Mouse (Mus musculus) liver, embryonic 16.5 days (tissue): ENCODE measurements around the gene Uaca. TPM values are rescaled to one million over a fixed set of nuclear protein-coding genes. Genes with fewer than 3 reads are reported as not detected.

ENCODE experiments used
- ATAC-seq: fragments of 200-750 bp; cut with Nextera tagmentation; 2 replicates; pipeline ENCODE4 v1.8.0; 2017; ENCODE audit warnings: low read depth, mild to moderate bottlenecking, moderate number of reproducible peaks, moderate library complexity
- H3K27ac ChIP-seq: fragments of 300-500 bp; sonication (generic); 2 replicates; pipeline ENCODE4 v1.5.1; 2014; ENCODE audit warnings: mild to moderate bottlenecking, low read length
- H3K27me3 ChIP-seq: fragments of 300-500 bp; sonication (generic); 2 replicates; pipeline ENCODE4 v1.6.1; 2014; ENCODE audit warnings: low read depth, low read length, mixed read lengths; ENCODE audit not compliant: control insufficient read depth, insufficient read depth
- H3K36me3 ChIP-seq: fragments of 300-500 bp; sonication (generic); 2 replicates; pipeline ENCODE4 v1.6.1; 2014; ENCODE audit warnings: mild to moderate bottlenecking; ENCODE audit not compliant: control insufficient read depth, insufficient read depth
- H3K4me1 ChIP-seq: fragments of 300-500 bp; sonication (generic); 2 replicates; pipeline ENCODE4 v1.6.1; 2014; ENCODE audit warnings: low read depth, low read length, mixed read lengths; ENCODE audit not compliant: control insufficient read depth
- H3K4me2 ChIP-seq: fragments of 300-500 bp; sonication (generic); 2 replicates; pipeline ENCODE4 v1.6.1; 2014; ENCODE audit warnings: low read depth, low read length, mixed read lengths
- H3K4me3 ChIP-seq: fragments of 300-500 bp; sonication (generic); 2 replicates; pipeline ENCODE4 v1.5.1; 2014; ENCODE audit warnings: low read depth, mild to moderate bottlenecking, low read length
- H3K9ac ChIP-seq: fragments of 300-500 bp; sonication (generic); 2 replicates; pipeline ENCODE4 v1.6.1; 2014; ENCODE audit warnings: low read depth, low read length
- H3K9me3 ChIP-seq: fragments of 300-500 bp; sonication (generic); replicated peaks from 2 replicates; pipeline ENCODE4 v1.6.1; 2016; ENCODE audit warnings: low read length; ENCODE audit not compliant: control insufficient read depth
- WGBS: fragments of 180-500 bp; shearing (Covaris S2); extraction: QIAGEN DNeasy Blood & Tissue Kit; methylation state at CpG from one replicate; pipeline ENCODE4 v1.1.7; 2014; ENCODE audit not compliant: insufficient replicate concordance; 5-methylcytosine and 5-hydroxymethylcytosine counted together
- polyA plus RNA-seq: library from polyadenylated mRNA; unstranded; fragments of >200 nt; fragmentation: Nextera tagmentation; extraction: Ambion mirVana; gene quantifications from 2 replicates; pipeline ENCODE4 v1.2.1, GENCODE M21; 2015

Uaca gene
- polyA plus RNA-seq, 1 experiment from 2014 or later = 3.0 TPM

GRCm38 (mm10) chr9:60836151-60836550, 41.8 kb downstream of the Uaca start:
- H3K36me3 ChIP-seq = no peaks in the 10 kb centered on the region
- no peak for ATAC-seq
- no peak overlapping the region for H3K4me2 ChIP-seq
- no peaks in the 10 kb centered on the region for H3K27me3 ChIP-seq
- H3K4me3 ChIP-seq = no peak overlapping the region
- no peaks in the 10 kb centered on the region; the same call in 1 of the 2 replicates for H3K4me1 ChIP-seq
- no peaks in the 10 kb centered on the region for H3K9me3 ChIP-seq
- no peak overlapping the region for H3K27ac ChIP-seq
- no peak overlapping the region for H3K9ac ChIP-seq
- 56% methylated on average over 5 of the region's 5 CpGs for WGBS

DNA sequence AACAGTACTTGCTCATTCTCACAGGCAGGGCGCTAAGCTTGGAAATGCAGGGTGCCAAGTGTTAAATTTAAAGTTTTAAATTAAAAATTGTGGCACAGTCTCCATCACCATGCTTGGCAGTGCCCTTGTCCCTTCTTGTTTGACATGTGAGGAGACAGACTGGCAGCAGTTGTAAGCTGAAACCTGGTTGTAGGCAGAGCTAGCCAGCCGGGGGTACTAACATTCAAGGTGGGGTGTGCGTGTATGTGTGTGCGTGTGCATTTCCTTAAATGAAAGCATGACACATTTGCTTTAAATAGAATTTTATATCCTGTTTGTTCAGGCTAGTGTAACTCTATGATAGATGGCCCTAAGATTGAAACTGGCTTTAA, 42.7 kb downstream of the Uaca start:
- H3K27ac ChIP-seq = no peak overlapping the region
- no peak for ATAC-seq
- no peak overlapping the region for H3K4me3 ChIP-seq
- no peaks in the 10 kb centered on the region; the same call in 1 of the 2 replicates for H3K4me1 ChIP-seq
- 53% methylated on average over 4 of the region's 4 CpGs for WGBS
- H3K4me2 ChIP-seq = no peak overlapping the region
- H3K9me3 ChIP-seq = no peaks in the 10 kb centered on the region
- no peak overlapping the region for H3K9ac ChIP-seq
- H3K27me3 ChIP-seq = no peaks in the 10 kb centered on the region
- H3K36me3 ChIP-seq = no peaks in the 10 kb centered on the region

- H3K9me3 ChIP-seq = no peaks in the 10 kb centered on the region
- H3K4me2 ChIP-seq = peak overlapping the region; percentile 17; the same call in 1 of the 2 replicates
Observed at GRCm38 (mm10) chr9:60837449-60838141, 43.3 kb downstream of the Uaca start.

GRCm38 (mm10) chr9:60838331-60838872, 44.1 kb downstream of the Uaca start:
- no peaks in the 10 kb centered on the region for H3K27me3 ChIP-seq
- H3K9me3 ChIP-seq = no peaks in the 10 kb centered on the region
- no peak overlapping the region for H3K4me2 ChIP-seq
- H3K4me3 ChIP-seq = no peak overlapping the region
- no peaks in the 10 kb centered on the region for H3K36me3 ChIP-seq
- no peak overlapping the region for H3K9ac ChIP-seq
- no peak overlapping the region for H3K27ac ChIP-seq
- no peaks in the 10 kb centered on the region; the same call in 1 of the 2 replicates for H3K4me1 ChIP-seq
- no peak for ATAC-seq
- 55% methylated on average over 9 of the region's 9 CpGs for WGBS

More at GRCm38 (mm10) chr9:60837449-60838141, 43.3 kb downstream of the Uaca start:
- Histone ChIP-seq H3K9ac (no peak overlapping the region), H3K36me3 (no peaks in the 10 kb centered on the region), H3K27ac (no peak overlapping the region), H3K27me3 (no peaks in the 10 kb centered on the region), H3K4me1 (no peaks in the 10 kb centered on the region; the same call in 1 of the 2 replicates), H3K4me3 (no peak overlapping the region)
- ATAC-seq = no peak
- WGBS = 41% methylated on average over 20 of the region's 20 CpGs

GRCm38 (mm10) chr9:60841393-60841792, 47.1 kb downstream of the Uaca start:
- 38% methylated on average over 5 of the region's 5 CpGs for WGBS
- H3K27ac ChIP-seq = no peak overlapping the region
- no peak for ATAC-seq

GRCm38 (mm10) chr9:60843415-60844076, 49.2 kb downstream of the Uaca start:
- H3K36me3 ChIP-seq = no peaks in the 10 kb centered on the region
- no peak for ATAC-seq

More at GRCm38 (mm10) chr9:60841393-60841792, 47.1 kb downstream of the Uaca start:
- no peak overlapping the region for H3K9ac ChIP-seq
- H3K9me3 ChIP-seq = no peaks in the 10 kb centered on the region
- H3K27me3 ChIP-seq = no peaks in the 10 kb centered on the region
- no peak overlapping the region for H3K4me3 ChIP-seq
- no peaks in the 10 kb centered on the region; the same call in 1 of the 2 replicates for H3K4me1 ChIP-seq
- H3K36me3 ChIP-seq = no peaks in the 10 kb centered on the region
- no peak overlapping the region for H3K4me2 ChIP-seq

DNA sequence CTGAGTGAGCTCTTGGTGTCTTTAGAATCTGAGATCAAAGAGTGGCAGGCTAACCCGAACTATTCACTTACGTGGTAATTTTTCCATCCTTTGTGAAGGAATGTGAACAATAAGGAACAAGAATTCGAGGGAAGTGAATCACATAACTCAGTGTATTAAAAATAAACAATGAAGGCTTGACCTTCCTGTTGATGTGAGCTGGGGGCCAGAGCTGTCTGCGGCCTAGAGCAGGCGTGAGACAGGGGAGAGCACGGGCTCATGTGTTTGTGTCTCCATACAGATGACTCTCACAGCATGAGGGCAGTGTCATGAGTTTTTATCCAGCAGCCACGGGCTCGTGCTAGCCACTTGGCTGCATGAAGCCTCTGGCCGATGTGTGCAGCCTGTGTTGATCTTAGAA, 54.4 kb downstream of the Uaca start:
- Histone ChIP-seq H3K9ac (no peak overlapping the region), H3K4me2 (no peak overlapping the region), H3K36me3 (no peaks in the 10 kb centered on the region), H3K27me3 (no peaks in the 10 kb centered on the region), H3K27ac (no peak overlapping the region), H3K4me1 (no peaks in the 10 kb centered on the region), H3K9me3 (no peaks in the 10 kb centered on the region), H3K4me3 (no peak overlapping the region)
- 63% methylated on average over 9 of the region's 9 CpGs for WGBS
- no peak for ATAC-seq

More at GRCm38 (mm10) chr9:60843415-60844076, 49.2 kb downstream of the Uaca start:
- WGBS = 50% methylated on average over 6 of the region's 6 CpGs
- Histone ChIP-seq H3K27me3 (no peaks in the 10 kb centered on the region), H3K9ac (no peak overlapping the region), H3K4me3 (no peak overlapping the region), H3K4me1 (no peaks in the 10 kb centered on the region), H3K27ac (no peak overlapping the region), H3K4me2 (no peak overlapping the region), H3K9me3 (no peaks in the 10 kb centered on the region)

DNA sequence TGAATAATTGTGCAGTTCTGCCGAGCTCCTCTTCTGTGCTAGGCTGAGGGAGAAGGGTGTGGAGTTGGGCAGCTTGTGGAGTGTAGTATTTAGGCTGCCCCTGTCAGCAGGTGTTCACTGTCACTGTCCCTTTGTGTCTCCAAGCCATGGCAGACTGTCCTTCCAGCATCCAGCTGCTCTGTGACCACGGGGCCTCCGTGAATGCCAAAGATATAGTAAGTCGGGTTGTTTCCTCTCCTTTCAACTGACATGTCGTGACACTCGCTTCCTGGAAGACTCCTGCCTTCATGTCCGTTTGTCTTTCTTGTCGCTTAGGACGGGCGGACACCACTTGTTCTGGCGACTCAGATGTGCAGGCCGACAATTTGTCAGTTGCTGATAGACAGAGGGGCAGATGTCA, 55.6 kb downstream of the Uaca start:
- no peaks in the 10 kb centered on the region for H3K4me1 ChIP-seq
- ATAC-seq = no peak
- no peaks in the 10 kb centered on the region for H3K27me3 ChIP-seq
- H3K36me3 ChIP-seq = no peaks in the 10 kb centered on the region
- no peak overlapping the region for H3K27ac ChIP-seq
- no peaks in the 10 kb centered on the region for H3K9me3 ChIP-seq
- 56% methylated on average over 12 of the region's 12 CpGs for WGBS
- H3K4me3 ChIP-seq = no peak overlapping the region
- H3K9ac ChIP-seq = no peak overlapping the region
- no peak overlapping the region for H3K4me2 ChIP-seq

DNA sequence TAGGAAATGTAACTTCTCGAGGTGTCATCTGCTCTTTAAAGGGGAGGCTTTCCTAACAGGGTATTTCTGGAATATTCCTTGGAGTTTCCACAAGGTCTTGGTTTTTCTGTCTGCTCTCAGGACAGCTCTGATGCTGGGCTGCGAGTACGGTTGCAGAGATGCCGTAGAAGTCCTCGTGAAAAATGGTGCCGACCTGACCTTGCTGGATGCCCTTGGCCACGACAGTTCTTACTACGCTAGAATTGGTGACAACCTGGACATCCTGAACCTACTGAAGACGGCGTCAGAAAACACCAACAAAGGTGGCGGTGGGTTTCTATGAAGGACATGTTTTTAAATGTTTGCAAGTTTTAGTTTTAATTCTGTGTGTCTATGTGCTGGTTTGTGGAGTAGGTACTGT, 59.9 kb downstream of the Uaca start:
- no peaks in the 10 kb centered on the region for H3K27me3 ChIP-seq
- no peak overlapping the region for H3K9ac ChIP-seq
- no peak overlapping the region for H3K4me3 ChIP-seq
- H3K9me3 ChIP-seq = no peaks in the 10 kb centered on the region
- no peak overlapping the region for H3K4me2 ChIP-seq
- H3K4me1 ChIP-seq = no peaks in the 10 kb centered on the region
- no peak for ATAC-seq
- H3K27ac ChIP-seq = no peak overlapping the region
- no peaks in the 10 kb centered on the region for H3K36me3 ChIP-seq
- WGBS = 62% methylated on average over 11 of the region's 11 CpGs
